Mouse (Mus musculus): ENCODE data around the gene Lsm7. TPM values are rescaled to one million over a fixed set of nuclear protein-coding genes. Genes with fewer than 3 reads are reported as not detected.
A peak's percentile ranks its signal among the peaks of the same experiment; 100 is the strongest.

Gene Lsm7
- total RNA-seq, 1 experiment from 2014 or later: 80.7 TPM

DNA sequence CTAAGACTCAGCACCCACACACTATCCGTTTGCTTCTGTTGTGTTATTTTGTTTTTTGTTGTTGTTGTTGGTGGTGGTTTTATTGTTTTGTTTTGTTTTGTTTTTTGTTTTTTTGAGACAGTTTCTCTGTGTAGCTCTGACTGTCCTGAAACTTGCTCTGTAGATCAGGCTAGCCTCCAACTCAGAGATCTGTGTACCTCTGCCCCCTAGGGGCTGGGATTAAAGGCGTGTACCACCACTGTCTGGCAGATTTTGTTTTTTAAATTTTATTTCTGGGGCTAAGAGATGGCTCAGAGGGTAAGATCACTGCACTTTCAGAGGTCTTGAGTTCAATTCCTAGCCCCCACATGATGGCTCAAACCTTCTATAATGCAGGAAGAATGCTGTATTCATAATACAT, 25.9 kb upstream of the Lsm7 start:
- ATAC-seq (replicated peaks; ENCODE audit: insufficient number of reproducible peaks, low FRiP score, low TSS enrichment, poor library complexity, severe bottlenecking): no peak

DNA sequence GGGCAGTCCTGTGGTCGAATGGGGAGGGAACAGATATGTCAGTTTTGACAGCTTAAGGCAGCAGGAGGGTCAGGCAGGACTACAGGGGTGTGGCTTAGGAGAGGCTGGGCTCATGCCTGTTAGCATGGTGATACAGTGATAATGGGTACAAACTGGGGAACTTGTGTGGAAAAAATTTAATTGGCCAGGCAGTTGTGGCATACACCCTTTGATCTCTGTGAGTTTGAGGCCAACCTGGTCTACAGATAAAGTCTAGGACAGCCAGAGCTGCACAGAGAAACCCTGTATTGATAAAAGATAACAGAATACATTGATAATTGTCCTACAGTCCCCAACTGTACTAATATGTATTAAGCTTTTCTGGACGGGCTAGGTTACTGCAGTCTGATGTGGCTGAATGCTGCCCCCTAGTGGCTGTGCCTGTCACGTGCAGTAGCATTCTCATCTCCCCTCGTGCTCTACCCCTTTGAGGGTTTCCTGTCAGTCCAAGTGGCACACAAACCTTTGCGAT, 25.2 kb upstream of the Lsm7 start:
- ATAC-seq (replicated peaks; ENCODE audit: insufficient number of reproducible peaks, low FRiP score, low TSS enrichment, poor library complexity, severe bottlenecking): peak; percentile 65

DNA sequence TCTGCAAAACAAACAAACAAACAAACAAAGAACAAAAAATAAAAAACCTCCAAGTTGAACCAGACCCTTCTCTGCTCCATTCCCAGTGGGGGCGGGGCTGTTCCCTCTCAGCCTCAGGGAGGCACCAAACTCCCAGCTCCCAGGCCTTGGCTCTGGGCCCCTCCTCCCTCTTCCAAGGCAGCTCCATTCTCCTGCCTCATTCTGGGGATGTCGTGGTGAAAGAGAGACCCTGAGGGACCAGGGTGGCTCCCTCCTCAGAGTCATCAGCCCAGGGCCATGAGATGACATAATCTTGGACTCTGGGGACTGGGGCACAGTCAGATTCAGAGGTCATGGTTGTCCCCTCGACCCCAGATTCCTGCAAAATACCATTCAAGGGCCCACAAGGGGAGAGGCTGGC, 21.6 kb upstream of the Lsm7 start:
- ATAC-seq (replicated peaks; ENCODE audit: insufficient number of reproducible peaks, low FRiP score, low TSS enrichment, poor library complexity, severe bottlenecking): no peak

DNA sequence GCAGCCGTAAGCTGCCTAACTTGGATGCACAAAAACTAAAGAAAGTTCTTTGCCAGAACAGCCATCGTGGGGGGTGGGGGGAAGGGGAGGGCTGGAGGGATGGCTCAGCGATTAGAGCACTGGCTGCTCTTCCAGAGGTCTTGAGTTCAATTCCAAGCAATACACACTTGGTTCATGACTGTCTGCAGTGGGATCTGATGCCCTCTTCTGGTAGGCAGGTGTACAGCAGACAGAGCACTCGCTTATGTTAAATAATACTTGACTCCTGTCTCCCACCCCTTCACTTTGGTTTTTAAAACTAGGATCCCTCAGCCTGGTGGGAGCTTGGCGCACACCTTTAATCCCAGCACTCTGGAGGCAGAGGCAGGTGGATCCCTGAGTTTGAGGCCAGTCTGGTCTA, 21.0 kb upstream of the Lsm7 start:
- 0 out of 2 replicates have a peak, but pooled peaks have one; percentile 53 for ATAC-seq (replicated peaks; ENCODE audit: insufficient number of reproducible peaks, low FRiP score, low TSS enrichment, poor library complexity, severe bottlenecking)

DNA sequence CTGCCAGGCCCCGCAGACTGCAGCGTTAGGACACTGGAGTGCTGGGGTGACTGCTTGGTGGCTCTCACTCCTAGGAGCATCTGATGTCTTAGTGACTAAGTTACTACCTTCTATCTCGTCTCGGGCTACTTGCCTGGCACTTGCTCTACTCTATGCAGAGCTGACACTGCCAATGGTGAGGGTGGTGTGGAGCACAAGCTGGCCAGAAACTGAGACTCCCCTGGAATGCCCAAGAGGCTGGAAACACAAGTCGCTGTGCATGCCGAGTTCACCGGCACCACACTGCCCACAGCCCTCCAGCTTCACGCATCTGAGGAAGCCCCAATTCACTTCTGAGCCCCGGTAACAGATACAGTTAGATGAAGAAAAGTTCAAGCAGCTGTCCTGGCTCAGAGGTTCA, 19.0 kb upstream of the Lsm7 start:
- ATAC-seq (replicated peaks; ENCODE audit: insufficient number of reproducible peaks, low FRiP score, low TSS enrichment, poor library complexity, severe bottlenecking): no peak

DNA sequence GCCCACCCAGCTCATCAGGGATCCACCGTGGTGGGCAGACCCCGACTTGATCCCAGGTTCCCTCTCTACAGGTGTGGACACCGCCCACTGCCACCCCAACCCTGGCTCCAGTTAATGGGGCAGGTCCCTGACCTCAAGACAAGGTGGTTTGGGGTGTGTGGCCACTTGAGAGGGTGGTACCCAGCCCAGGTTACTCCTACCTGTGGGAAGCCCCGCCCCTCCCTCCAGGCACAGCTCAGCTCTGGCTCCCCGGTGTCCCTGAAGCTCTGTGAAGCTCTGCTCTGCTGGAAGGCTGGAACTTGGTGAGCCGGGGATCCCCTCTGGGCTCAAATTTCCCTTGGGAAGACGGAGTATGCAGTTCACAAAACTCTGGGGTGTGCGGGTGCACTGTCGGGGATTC, 16.6 kb upstream of the Lsm7 start, which contains the start of gene Tmprss9:
Gene Tmprss9 (plus strand): TSS at position 268 of the 400 bp plus-strand sequence.
- no peak for ATAC-seq (replicated peaks; ENCODE audit: insufficient number of reproducible peaks, low FRiP score, low TSS enrichment, poor library complexity, severe bottlenecking)

DNA sequence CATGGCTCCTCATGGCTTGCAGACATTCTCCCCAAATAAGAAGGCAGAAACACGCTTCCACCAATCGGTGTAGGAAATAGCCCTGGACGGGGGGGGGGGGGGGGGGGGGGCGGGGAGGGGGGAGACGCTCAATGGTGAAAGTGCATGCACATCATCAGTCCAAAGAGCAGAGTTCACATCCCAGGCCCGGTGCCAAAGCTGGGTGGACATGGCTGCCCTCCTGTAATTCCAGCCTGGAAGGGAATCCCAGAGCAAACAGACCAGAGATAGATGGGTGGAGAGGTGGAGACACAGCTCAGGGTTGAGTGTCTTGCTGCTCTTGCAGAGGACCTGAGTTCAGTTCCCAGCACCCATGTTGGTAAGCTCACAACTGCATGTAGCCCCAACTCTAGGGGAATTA, 16.0 kb upstream of the Lsm7 start:
- no peak for ATAC-seq (replicated peaks; ENCODE audit: insufficient number of reproducible peaks, low FRiP score, low TSS enrichment, poor library complexity, severe bottlenecking)

DNA sequence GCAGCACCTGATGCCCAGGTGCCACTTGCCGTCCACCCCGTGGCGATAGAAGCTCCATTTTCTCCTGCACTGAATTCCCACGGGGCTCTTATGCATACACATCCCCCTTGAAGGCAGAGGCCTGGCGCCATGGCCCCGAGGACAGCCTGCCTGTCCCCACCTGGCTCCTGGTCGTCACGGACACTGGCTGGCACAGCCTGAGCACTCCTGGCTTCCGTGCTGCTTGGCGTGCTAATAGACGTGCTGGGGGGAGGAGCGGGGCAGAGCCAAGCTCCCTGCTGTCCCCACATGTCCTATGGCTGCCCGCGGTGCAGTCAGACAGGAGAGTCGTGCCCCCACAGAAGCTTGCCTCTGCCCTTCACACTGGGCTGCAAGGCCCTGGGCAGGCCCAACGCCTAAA, 9.4 kb upstream of the Lsm7 start:
- no peak for ATAC-seq (replicated peaks; ENCODE audit: insufficient number of reproducible peaks, low FRiP score, low TSS enrichment, poor library complexity, severe bottlenecking)

DNA sequence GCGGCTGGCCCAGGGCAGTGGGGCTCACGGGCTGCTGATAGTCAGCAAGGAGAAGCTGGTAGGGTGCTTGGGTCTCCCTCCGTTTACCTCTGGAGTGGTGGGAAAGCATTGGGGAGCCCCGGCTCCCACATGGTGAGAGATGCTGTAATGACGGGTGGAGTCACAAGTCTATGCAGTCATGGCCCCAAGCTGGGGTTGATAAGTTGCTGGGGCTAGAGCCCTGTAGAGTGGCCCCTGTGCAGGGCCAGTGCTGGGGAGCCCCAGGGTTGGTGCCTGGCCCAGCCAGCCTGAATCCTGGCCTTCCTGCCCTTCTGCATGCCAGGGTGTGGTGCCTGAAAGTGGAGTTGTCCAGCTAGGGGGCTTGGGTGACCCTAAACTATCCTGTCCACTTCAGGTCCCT, 7.3 kb upstream of the Lsm7 start:
- no peak for ATAC-seq (replicated peaks; ENCODE audit: insufficient number of reproducible peaks, low FRiP score, low TSS enrichment, poor library complexity, severe bottlenecking)

DNA sequence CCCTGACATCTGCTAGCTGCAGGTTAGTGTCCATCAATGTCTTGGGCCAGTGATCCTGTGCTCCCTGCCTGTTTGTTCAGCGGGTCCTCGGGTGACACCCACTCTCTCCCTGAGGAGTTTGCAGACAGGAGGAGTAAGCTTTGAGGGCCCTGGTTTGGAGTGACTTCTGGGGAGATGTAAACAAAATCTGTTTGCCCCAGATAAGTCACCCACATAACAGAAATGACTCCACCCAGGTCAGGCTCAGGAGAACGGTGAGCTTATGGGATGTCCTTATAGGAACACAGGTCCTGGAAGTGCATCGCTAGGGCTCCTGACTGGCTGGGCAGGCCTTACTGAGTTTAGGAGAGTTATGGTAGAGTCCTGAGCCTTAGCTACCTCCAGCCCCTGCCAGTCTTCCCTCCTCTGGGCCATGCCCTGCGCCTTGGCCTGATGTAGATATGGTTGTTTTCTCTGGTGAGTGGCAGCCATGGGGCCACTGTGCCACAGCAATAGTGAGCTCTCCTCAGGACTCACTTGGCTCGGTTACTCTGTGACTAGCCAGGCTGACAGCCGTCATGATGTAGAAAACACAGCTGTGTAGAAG, 3.4 kb upstream of the Lsm7 start:
- ATAC-seq (replicated peaks; ENCODE audit: insufficient number of reproducible peaks, low FRiP score, low TSS enrichment, poor library complexity, severe bottlenecking): no peak

DNA sequence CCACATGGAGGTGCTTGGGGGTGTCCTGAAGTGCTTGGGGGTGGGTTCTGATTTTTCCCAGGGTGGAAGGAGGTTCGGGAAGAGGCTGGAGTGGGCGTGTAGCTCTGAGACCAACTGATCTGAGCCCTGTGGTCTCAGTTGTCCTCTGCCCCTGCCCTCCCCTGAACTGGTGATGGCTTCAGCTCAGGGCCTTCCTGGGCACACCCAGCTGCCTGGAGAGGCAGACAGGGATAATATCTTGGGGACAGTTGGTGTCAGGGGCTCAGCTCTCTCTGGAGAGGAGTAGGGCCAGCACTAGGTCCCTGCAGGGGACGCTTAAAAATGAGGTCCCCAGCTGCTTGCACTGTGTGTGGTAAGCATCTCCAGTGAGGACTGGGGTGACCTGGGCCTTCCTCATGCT, 2.8 kb upstream of the Lsm7 start:
- no peak for ATAC-seq (replicated peaks; ENCODE audit: insufficient number of reproducible peaks, low FRiP score, low TSS enrichment, poor library complexity, severe bottlenecking)

DNA sequence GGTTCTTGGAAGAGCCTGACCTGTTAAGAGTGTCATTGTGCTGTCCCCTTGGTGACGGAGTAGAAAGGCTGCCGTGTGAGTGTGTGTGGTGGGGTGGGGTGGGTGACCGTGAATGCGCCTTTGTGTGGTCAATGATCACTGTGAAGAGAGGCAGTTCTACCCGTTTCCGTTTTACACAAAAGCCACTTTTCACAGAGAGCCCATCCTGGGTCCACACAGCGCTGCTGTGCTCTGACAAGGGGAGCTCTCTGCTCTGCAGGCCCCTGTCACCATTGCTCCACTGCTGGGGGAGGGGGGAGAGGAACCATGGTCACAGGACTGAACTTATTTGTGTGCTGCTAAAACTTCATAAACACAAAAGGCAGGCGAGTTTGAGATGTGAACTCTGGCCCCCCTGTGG, 2.4 kb upstream of the Lsm7 start:
- ATAC-seq (replicated peaks; ENCODE audit: insufficient number of reproducible peaks, low FRiP score, low TSS enrichment, poor library complexity, severe bottlenecking): no peak

DNA sequence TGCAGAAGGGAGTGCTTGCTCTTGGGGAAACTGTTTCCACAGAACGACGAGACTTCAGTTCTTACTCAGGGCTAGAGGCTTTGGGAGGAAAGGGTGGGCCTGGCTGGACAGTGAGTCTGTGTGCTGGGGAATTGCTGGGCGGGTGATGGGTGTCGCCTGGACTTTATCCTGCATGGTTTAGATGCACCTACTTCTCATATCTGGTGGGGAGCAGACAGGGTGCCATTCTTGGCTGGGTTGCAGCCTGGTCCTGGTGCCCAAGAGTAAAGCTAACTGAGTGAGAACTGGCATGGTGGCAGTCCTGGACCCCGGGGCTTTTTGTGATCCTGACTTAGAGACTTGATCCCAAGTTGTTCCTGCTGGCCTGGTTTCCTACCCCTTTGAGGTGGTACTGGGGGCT, 1.9 kb upstream of the Lsm7 start:
- no peak for ATAC-seq (replicated peaks; ENCODE audit: insufficient number of reproducible peaks, low FRiP score, low TSS enrichment, poor library complexity, severe bottlenecking)

DNA sequence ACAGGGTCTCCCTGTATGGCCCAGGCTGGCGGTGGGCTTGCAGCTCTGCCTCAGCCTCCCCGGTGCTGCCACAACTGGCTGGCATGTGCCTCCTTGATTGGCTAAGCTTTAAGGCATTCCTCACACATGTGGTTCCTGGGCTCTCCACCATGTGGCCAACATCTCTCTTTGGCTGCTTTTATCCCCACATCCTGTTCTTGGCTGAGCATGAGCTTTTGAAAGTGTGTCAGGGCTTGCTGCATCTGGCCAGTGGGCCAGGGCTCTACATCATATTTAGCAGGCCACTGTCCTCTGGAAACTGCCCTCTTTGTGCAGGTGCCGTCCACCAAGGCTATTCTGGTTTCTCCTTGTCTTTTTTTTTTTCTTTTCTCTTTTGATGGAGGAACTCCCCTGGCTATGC, 1.3 kb upstream of the Lsm7 start:
- no peak for ATAC-seq (replicated peaks; ENCODE audit: insufficient number of reproducible peaks, low FRiP score, low TSS enrichment, poor library complexity, severe bottlenecking)

DNA sequence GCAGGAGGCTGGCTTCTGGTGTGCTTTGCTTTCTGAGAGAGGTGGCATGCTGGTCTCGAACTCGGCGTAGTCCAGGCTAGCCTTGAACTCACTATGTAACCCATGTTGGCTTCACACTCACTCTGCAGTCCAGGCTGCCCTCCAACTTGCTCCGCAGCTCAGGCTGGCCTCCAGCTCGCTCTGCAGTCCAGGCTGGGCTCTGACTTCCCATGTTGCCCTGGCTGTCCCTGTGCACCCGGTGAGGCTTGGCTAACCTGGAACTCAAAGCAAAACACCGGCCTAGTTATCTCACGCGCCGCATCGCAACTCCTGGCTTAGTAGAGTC, 702 bp upstream of the Lsm7 start:
- no peak for ATAC-seq (replicated peaks; ENCODE audit: insufficient number of reproducible peaks, low FRiP score, low TSS enrichment, poor library complexity, severe bottlenecking)

DNA sequence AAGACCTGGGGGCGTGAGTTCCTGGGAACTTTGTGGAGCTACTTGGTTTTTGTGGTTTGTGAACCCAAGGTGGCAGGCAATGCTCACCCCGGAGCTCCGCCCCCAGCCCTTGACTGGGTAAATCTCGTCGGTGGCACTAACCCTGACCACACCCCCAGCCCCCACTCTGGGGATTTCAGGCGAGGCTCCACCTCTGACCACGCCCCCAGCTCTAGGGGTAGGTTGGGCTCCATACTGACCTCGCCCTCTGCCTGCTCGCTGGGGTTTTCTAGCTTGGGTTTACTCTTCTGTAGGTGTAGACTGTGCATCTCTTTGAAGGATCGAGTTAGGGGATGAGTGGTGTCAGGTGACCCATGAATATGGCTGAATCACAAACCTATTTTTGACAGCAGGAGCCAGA, 6.4 kb downstream of the Lsm7 start:
- no peak for ATAC-seq (replicated peaks; ENCODE audit: insufficient number of reproducible peaks, low FRiP score, low TSS enrichment, poor library complexity, severe bottlenecking)

DNA sequence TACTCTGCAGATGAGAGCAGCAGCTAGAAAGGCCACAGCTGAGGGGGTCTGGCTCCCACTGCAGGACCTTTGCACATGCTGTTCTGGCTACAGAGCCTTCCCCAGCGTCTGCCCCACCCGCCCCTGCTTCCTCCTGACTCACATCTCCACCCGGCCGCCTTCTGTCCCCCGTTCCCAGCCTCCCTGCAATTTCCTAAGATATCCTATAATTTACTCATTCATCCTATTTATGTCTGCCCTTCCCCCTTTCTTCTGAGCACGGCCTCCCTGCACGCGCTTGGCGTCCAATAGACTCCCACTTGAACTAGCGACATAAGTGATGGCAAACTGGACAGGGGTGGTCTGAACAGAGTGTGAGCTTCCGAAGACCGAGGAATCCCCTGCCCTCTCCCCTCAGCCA, 9.3 kb downstream of the Lsm7 start:
- ATAC-seq (replicated peaks; ENCODE audit: insufficient number of reproducible peaks, low FRiP score, low TSS enrichment, poor library complexity, severe bottlenecking): no peak

DNA sequence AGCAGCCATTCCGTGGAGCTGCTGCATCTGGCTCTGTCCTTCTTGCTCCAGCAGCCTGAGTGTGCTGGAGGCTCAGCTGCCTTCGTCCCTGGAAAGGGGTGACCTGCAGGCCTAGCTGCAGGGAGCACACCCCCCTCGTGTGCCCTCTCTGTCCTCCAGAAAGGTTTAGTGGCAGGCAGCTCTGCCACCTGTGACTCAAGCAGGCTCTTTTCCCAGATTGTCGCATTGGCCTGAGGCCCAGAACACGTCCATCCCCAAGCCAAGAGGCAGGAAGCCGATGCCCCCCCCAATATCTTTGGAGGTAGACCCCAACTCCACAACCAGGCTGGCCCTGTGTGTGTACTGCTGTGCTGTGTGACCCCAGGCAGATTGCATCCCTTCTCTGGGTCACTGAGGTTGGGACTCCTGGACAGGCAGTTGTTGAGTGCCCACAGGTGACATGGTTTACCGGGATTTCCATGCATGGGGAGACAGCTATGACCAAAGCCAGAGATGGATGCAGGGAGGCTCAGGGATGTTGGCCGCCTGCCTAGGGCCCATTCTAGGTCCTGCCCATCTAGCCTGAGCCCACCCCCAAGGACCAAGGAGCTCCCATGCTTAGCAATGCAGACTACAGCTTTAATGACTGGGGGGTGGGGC, 9.8 kb downstream of the Lsm7 start:
- no peak for ATAC-seq (replicated peaks; ENCODE audit: insufficient number of reproducible peaks, low FRiP score, low TSS enrichment, poor library complexity, severe bottlenecking)

DNA sequence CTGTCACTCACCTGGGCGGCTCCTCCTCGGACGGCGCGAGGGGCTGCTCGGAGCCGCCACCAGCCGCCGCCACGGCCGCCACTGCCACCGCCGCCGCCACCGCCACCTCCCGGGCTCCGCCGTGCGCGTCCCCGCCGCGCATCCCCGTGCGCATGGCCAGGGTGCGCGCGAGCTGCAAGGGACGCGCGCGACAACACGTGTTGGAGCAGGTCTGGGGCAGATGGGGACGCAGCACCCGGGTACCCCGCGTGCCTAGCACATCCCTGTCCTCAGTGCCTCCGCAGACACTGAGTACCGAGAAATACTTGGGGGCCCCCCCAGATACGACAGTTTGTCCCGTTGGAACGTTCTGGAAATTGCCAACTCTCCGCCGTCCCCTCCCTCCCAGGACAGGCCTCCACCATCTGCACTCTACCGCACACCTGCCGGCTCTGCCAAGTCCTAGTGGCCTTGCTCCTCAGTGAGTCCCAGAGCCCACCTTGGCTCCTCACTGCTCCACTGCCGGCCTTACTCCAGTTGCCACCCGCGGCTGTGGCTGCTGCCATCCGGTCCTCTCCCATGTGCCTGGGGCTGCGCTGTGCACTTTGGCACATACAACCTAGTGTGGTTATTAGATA, 11.0 kb downstream of the Lsm7 start, which contains the start of gene Lingo3:
Gene Lingo3 (minus strand): TSS at position 109 of the 617 bp plus-strand sequence.
- no peak for ATAC-seq (replicated peaks; ENCODE audit: insufficient number of reproducible peaks, low FRiP score, low TSS enrichment, poor library complexity, severe bottlenecking)

All from monocyte, adult 5-6 weeks (primary cell).